Mouse (Mus musculus) limb, embryonic 14.5 days (tissue): ENCODE data around the gene Cpsf4. TPM values are rescaled to one million over a fixed set of nuclear protein-coding genes. Genes with fewer than 3 reads are reported as not detected.

ENCODE experiments used
- ATAC-seq: fragments of 200-750 bp; cut with Nextera tagmentation; 2 replicates; pipeline ENCODE4 v1.8.0; 2017; ENCODE audit warnings: low read depth, moderate number of reproducible peaks, moderate TSS enrichment; ENCODE audit not compliant: low FRiP score
- DNase-seq: peaks from one replicate; pipeline ENCODE4 v3.0.0-alpha.2; 2015; ENCODE audit warnings: low spot score
- H3K27ac ChIP-seq: fragments of 300-500 bp; sonication (generic); replicated peaks from 2 replicates; pipeline ENCODE4 v1.5.1; 2014; ENCODE audit warnings: low read depth, mild to moderate bottlenecking, low read length, moderate library complexity, mixed read lengths
- H3K27me3 ChIP-seq: fragments of 300-500 bp; sonication (generic); 2 replicates; pipeline ENCODE4 v1.6.1; 2014; ENCODE audit warnings: low read length, mixed read lengths; ENCODE audit not compliant: control insufficient read depth, insufficient read depth
- H3K36me3 ChIP-seq: fragments of 300-500 bp; sonication (generic); 2 replicates; pipeline ENCODE4 v1.6.1; 2014; ENCODE audit warnings: mild to moderate bottlenecking, low read length, moderate library complexity, mixed read lengths; ENCODE audit not compliant: control insufficient read depth, insufficient read depth
- H3K4me1 ChIP-seq: fragments of 300-500 bp; sonication (generic); 2 replicates; pipeline ENCODE4 v1.6.1; 2014; ENCODE audit warnings: antibody characterized with exemption, low read length, mixed read lengths; ENCODE audit not compliant: control insufficient read depth, insufficient read depth
- H3K4me2 ChIP-seq: fragments of 300-500 bp; sonication (generic); replicated peaks from 2 replicates; pipeline ENCODE4 v1.6.1; 2014; ENCODE audit warnings: low read depth, mild to moderate bottlenecking, low read length, moderate library complexity; ENCODE audit not compliant: severe bottlenecking
- H3K4me3 ChIP-seq: fragments of 300-500 bp; sonication (generic); replicated peaks from 2 replicates; pipeline ENCODE4 v1.5.1; 2014; ENCODE audit warnings: low read length
- H3K9ac ChIP-seq: fragments of 300-500 bp; sonication (generic); 2 replicates; pipeline ENCODE4 v1.6.1; 2014; ENCODE audit warnings: mild to moderate bottlenecking, low read depth, low read length, moderate library complexity; ENCODE audit not compliant: severe bottlenecking
- H3K9me3 ChIP-seq: fragments of 300-500 bp; sonication (generic); 2 replicates; pipeline ENCODE4 v1.6.1; 2016; ENCODE audit warnings: low read length; ENCODE audit not compliant: control insufficient read depth
- POLR2A ChIP-seq: fragments of 200-500 bp; IDR thresholded peaks from 2 replicates; pipeline ENCODE4 v1.8.0; 2012; ENCODE audit warnings: inconsistent platforms, mild to moderate bottlenecking, moderate library complexity, borderline replicate concordance; ENCODE audit not compliant: insufficient read depth, insufficient read length; ENCODE audit errors: extremely low read depth
- WGBS: fragments of 180-500 bp; shearing (Covaris S2); extraction: QIAGEN DNeasy Blood & Tissue Kit; methylation state at CpG from one replicate; pipeline ENCODE4 v1.1.7; 2014; 5-methylcytosine and 5-hydroxymethylcytosine counted together
- polyA plus RNA-seq, 2 experiments: library from polyadenylated mRNA; depleted of rRNA in 1 of 2; stranded (reverse) in 1 of 2; unstranded in 1 of 2; fragments of >200 nt; fragmentation: Nextera tagmentation in 1 of 2; extraction: Ambion mirVana in 1 of 2; gene quantifications; 2 replicates each; pipeline versions ENCODE4 v1.2.1 to v1.2.3; 2012 to 2014

Cpsf4 gene
- 56.7 and 63.1 TPM in 2 replicates for polyA plus RNA-seq (2012; rRNA removed)
- polyA plus RNA-seq (2014; fragmentation: Nextera tagmentation; extraction: Ambion mirVana), result 25.2 and 29.2 TPM in 2 replicates

DNA sequence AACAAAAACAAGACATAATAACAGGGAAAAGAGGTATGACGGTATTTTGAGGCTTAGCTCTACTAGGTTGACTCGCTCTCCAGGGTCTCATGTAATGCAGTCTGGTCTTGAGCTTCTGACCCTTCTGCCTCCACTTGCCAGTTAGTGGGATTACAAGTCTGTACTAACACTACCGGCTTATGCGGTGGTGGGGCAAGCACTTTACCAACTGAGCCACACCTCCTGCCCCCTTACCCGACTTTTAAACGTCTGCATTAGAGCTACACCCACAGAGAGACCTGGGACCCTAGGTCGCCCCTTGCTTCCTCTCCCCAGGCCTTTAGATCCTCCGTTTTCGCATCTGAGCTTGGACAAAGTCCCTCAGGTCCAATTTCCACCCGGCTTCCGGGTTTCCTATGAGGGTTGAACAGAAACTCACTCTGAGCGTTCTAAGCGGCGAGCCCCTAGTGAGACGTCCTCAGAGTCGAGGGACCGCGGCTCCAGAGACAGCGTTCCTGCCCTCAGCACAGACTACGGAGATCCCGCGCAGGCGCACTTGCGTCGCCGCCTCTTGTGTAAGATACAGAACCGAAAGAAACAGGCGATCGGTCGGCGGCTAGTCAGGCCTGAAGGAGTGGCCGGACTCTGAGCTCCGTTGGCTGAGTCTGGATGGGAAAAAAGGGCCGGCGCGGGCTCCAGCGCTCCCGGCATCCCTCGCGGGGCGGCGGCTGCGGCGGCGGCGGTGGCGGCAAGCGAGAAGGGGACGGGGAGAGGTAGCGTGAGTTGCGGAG is at the start of gene Cpsf4, which contains the start of gene Ptcd1:
Cpsf4 (plus strand) TSS at position 678 of the 770 bp plus-strand sequence.
Ptcd1 (minus strand) TSS at position 573 of the 770 bp plus-strand sequence.
- no peaks in the 10 kb centered on the region for H3K27me3 ChIP-seq
- H3K9me3 ChIP-seq, result no peaks in the 10 kb centered on the region
- H3K9ac ChIP-seq, result peak within 1 kb of the TSS; percentile 91
- 5% methylated on average over 44 of the region's 51 CpGs for WGBS
- H3K4me1 ChIP-seq, result peaks cover 14% of the 10 kb centered on the region
- peak within 1 kb of the TSS; percentile 90 for H3K4me3 ChIP-seq
- no peak for TF ChIP-seq POLR2A
- DNase-seq (peak; percentile 99), ATAC-seq (peak; percentile 96)
- H3K36me3 ChIP-seq, result peaks cover 48% of the 10 kb centered on the region
- H3K27ac ChIP-seq, result peak within 1 kb of the TSS; percentile 74
- peak within 1 kb of the TSS; percentile 72 for H3K4me2 ChIP-seq

DNA sequence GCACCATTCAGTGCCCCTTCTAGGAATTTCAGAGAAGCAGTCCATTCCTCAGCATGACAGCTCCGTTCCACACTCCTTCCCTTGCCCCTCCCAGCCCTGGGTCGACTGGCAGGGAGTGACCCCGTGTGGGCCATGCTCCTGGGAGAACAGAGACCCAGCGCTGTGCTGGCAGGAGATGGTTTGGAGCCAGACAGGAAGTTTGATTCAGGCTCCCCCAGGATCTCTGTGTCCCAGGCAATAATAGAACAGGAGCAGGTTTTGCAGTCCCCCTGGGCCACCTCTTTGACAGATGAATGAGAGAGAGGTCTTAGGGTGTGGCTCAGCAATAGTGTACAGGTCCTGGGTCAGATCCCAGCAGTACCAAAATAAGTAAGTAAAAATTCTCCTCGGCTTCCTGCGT is 49.0 kb upstream of the Cpsf4 start:
- Histone ChIP-seq H3K36me3 (peaks cover 15% of the 10 kb centered on the region; the same call in 1 of the 2 replicates), H3K27ac (no peak overlapping the region), H3K27me3 (no peaks in the 10 kb centered on the region), H3K9me3 (0 out of 2 replicates have a peak, but pooled peaks cover 5% of the 10 kb centered on the region), H3K4me3 (no peak overlapping the region), H3K4me2 (no peak overlapping the region), H3K9ac (no peak overlapping the region), H3K4me1 (peaks cover 21% of the 10 kb centered on the region)
- no peak for TF ChIP-seq POLR2A
- WGBS, result 55% methylated on average over 6 of the region's 6 CpGs
- ATAC-seq (no peak), DNase-seq (no peak)

DNA sequence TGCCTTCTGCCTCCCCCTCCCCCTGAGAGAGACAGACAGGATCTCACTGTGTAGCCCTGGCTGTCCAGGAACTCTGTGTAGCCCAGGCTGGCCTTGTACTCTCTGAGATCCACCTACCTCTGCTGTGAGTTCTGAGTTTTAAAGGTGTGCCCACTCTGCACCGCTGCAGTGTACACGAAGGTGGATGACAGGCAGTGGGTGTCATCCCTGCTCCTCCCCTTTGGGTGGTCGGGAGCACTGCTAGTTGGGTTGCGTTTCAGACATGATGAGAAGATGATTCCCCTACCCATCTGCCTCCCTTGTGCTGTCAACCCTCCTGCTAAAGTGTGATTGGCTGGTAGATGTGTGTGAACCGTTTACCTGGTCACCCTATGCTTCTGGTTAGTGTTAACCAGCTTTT is 48.6 kb upstream of the Cpsf4 start:
- WGBS, result 88% methylated on average over 5 of the region's 5 CpGs
- H3K36me3 ChIP-seq, result peaks cover 20% of the 10 kb centered on the region; the same call in 1 of the 2 replicates
- H3K9me3 ChIP-seq, result 0 out of 2 replicates have a peak, but pooled peaks cover 5% of the 10 kb centered on the region
- H3K4me1 ChIP-seq, result peaks cover 21% of the 10 kb centered on the region
- H3K9ac ChIP-seq, result no peak overlapping the region
- H3K27ac ChIP-seq, result no peak overlapping the region
- DNase-seq, result no peak
- no peaks in the 10 kb centered on the region for H3K27me3 ChIP-seq
- H3K4me2 ChIP-seq, result no peak overlapping the region
- H3K4me3 ChIP-seq, result no peak overlapping the region
- no peak for TF ChIP-seq POLR2A
- no peak for ATAC-seq

DNA sequence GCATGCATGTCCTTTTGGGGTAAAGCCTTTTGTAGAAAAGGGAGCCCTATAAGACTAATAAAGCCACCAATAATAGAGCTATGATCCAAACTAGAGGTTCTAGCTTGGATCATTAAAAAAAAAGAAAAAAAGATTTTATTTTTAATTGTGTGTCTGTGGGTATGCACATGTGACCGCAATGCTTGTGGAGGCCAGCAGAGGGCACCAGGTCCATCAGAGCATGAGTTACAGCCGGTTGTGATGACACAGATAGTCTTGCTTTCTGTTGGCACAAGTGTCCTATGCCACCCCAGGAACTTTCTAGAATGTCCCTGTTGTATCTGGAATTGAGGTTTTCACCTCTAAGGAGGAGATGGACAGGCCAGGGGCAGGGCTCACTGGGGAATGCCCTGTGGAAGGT is 47.6 kb upstream of the Cpsf4 start:
- H3K4me3 ChIP-seq, result no peak overlapping the region
- no peak for ATAC-seq

DNA sequence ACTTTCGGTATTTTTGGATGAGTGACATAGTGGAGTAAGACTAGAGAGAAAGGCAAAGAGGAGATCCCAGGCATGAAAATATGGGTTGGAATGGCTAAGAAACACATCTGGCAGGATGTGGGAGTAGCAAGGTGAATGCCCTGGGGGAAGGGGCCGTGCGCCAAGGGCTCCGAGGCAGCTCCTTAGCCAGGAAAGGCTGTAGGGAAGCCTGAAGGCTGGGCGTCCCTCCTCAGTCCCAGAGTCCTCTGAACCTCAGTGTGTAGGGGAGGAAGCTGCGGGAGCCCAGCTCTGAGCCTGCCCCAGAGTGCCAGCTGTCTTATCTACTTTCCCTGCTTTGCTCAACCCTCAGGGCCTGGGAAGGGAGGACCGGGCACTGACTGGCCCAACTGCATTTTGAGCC is 46.1 kb upstream of the Cpsf4 start:
- Histone ChIP-seq H3K4me2 (no peak overlapping the region), H3K9me3 (0 out of 2 replicates have a peak, but pooled peaks cover 5% of the 10 kb centered on the region), H3K27ac (no peak overlapping the region), H3K27me3 (no peaks in the 10 kb centered on the region), H3K4me1 (peaks cover 17% of the 10 kb centered on the region), H3K4me3 (no peak overlapping the region), H3K36me3 (peaks cover 42% of the 10 kb centered on the region), H3K9ac (no peak overlapping the region)
- 37% methylated on average over 7 of the region's 7 CpGs for WGBS
- no peak for TF ChIP-seq POLR2A
- DNase-seq (no peak), ATAC-seq (no peak)

More for the DNA sequence above, 47.6 kb upstream of the Cpsf4 start:
- WGBS, result 88% methylated on average over 2 of the region's 2 CpGs
- DNase-seq, result no peak
- Histone ChIP-seq H3K4me1 (peaks cover 21% of the 10 kb centered on the region), H3K36me3 (peaks cover 28% of the 10 kb centered on the region), H3K27me3 (no peaks in the 10 kb centered on the region), H3K4me2 (no peak overlapping the region), H3K9me3 (0 out of 2 replicates have a peak, but pooled peaks cover 5% of the 10 kb centered on the region), H3K27ac (no peak overlapping the region), H3K9ac (no peak overlapping the region)
- TF ChIP-seq POLR2A, result no peak
